Mouse (Mus musculus) G1E (cell line): ENCODE measurements around the gene Actl6b. TPM values are rescaled to one million over a fixed set of nuclear protein-coding genes. Genes with fewer than 3 reads are reported as not detected.

ENCODE experiments used
- ATAC-seq: 2 replicates; pipeline ENCODE4 v1.8.0; 2016; ENCODE audit warnings: mild to moderate bottlenecking; ENCODE audit not compliant: insufficient number of reproducible peaks, poor library complexity, low FRiP score, severe bottlenecking; ENCODE audit errors: extremely low read depth
- DNase-seq: peaks from one replicate; pipeline ENCODE4 v3.0.0; 2012; ENCODE audit warnings: low spot score
- H3K27me3 ChIP-seq: 2 replicates; pipeline ENCODE4 v1.6.1; 2012; ENCODE audit warnings: mild to moderate bottlenecking, low read length, inconsistent platforms; ENCODE audit not compliant: insufficient read depth
- H3K36me3 ChIP-seq: replicated peaks from 2 replicates; pipeline ENCODE3; 2012; ENCODE audit warnings: mild to moderate bottlenecking, inconsistent platforms
- H3K4me1 ChIP-seq: 2 replicates; pipeline ENCODE4 v1.6.1; 2012; ENCODE audit warnings: low read depth, low read length, inconsistent platforms, mixed read lengths; ENCODE audit not compliant: insufficient read depth
- H3K4me3 ChIP-seq: 2 replicates; pipeline ENCODE4 v1.5.1; 2012; ENCODE audit warnings: low read depth, mild to moderate bottlenecking, inconsistent platforms, low read length, moderate library complexity, mixed read lengths
- H3K9me3 ChIP-seq: replicated peaks from 2 replicates; pipeline ENCODE4 v1.6.1; 2012; ENCODE audit warnings: inconsistent platforms
- CTCF ChIP-seq: IDR thresholded peaks from 2 replicates; pipeline ENCODE4 v1.5.1; 2012; ENCODE audit warnings: low read depth, low read length, inconsistent platforms, mixed read lengths
- GATA1 ChIP-seq: IDR thresholded peaks from 2 replicates; pipeline ENCODE4 v1.6.1; 2012; ENCODE audit warnings: borderline replicate concordance, low read length, inconsistent platforms, mixed read lengths
- GATA2 ChIP-seq: IDR thresholded peaks from 2 replicates; pipeline ENCODE4 v1.6.1; 2012; ENCODE audit warnings: low read depth, low read length, inconsistent platforms, borderline replicate concordance
- POLR2AphosphoS5 ChIP-seq: IDR thresholded peaks from 2 replicates; pipeline ENCODE4 v1.6.1; 2012; ENCODE audit warnings: low read depth, low read length, inconsistent platforms; ENCODE audit not compliant: insufficient replicate concordance
- TAL1 ChIP-seq: conservative IDR thresholded peaks from 2 replicates; pipeline ENCODE4 v1.6.1; 2012; ENCODE audit warnings: low read depth, low read length, inconsistent platforms, mixed read lengths
- polyA plus RNA-seq: library from polyadenylated mRNA; stranded (reverse); fragments of >175 nt; gene quantifications from 2 replicates; pipeline ENCODE4 v1.2.3, GENCODE M21; 2012
- total RNA-seq, 2 experiments: library from RNA; stranded (forward) in 1 of 2; stranded (reverse) in 1 of 2; fragments of 200-1000 nt in 1 of 2; fragments of >200 nt in 1 of 2; fragmentation: Nextera tagmentation in 1 of 2; gene quantifications; 2 replicates each; pipeline ENCODE4 v1.2.3; 2014 to 2017

Actl6b gene
- total and polyA plus RNA-seq, 3 experiments = 0.11 TPM; not detected in 2

- Histone ChIP-seq H3K36me3 (peaks cover 77% of the 10 kb centered on the region), H3K27me3 (no peaks in the 10 kb centered on the region), H3K4me3 (peak overlapping the region; percentile 5; the same call in 1 of the 2 replicates), H3K4me1 (peaks cover 84% of the 10 kb centered on the region), H3K9me3 (no peaks in the 10 kb centered on the region)
- TF ChIP-seq CTCF (no peak), GATA2 (no peak), TAL1 (no peak), GATA1 (no peak), POLR2AphosphoS5 (no peak)
- ATAC-seq = no peak
- no peak for DNase-seq
Observed at GRCm38 (mm10) chr5:137513951-137514721, 39.2 kb upstream of the Actl6b start.

- peaks cover 84% of the 10 kb centered on the region for H3K36me3 ChIP-seq
- TF ChIP-seq GATA1 (no peak), CTCF (no peak), POLR2AphosphoS5 (no peak), GATA2 (no peak), TAL1 (no peak)
- H3K4me3 ChIP-seq = no peak overlapping the region
- no peak for ATAC-seq
- H3K27me3 ChIP-seq = no peaks in the 10 kb centered on the region
- no peaks in the 10 kb centered on the region for H3K9me3 ChIP-seq
- DNase-seq = no peak
- peaks cover 81% of the 10 kb centered on the region for H3K4me1 ChIP-seq
Observed at GRCm38 (mm10) chr5:137514811-137515210, 38.5 kb upstream of the Actl6b start.

GRCm38 (mm10) chr5:137518436-137518835, 34.9 kb upstream of the Actl6b start, which contains the start of gene Gigyf1:
TSS of gene Gigyf1 (plus strand) at chr5:137518548.
- H3K36me3 ChIP-seq = peaks cover 100% of the 10 kb centered on the region

GRCm38 (mm10) chr5:137519691-137520550, 33.4 kb upstream of the Actl6b start:
- peaks cover 100% of the 10 kb centered on the region for H3K36me3 ChIP-seq
- no peaks in the 10 kb centered on the region for H3K9me3 ChIP-seq
- H3K4me3 ChIP-seq = no peak overlapping the region
- H3K4me1 ChIP-seq = peaks cover 88% of the 10 kb centered on the region
- no peaks in the 10 kb centered on the region for H3K27me3 ChIP-seq
- TF ChIP-seq GATA2 = no peak
- TF ChIP-seq GATA1 = no peak
- no peak for TF ChIP-seq CTCF
- TF ChIP-seq TAL1 = no peak
- no peak for TF ChIP-seq POLR2AphosphoS5
- no peak for ATAC-seq
- no peak for DNase-seq

More at GRCm38 (mm10) chr5:137518436-137518835, 34.9 kb upstream of the Actl6b start, which contains the start of gene Gigyf1:
- Histone ChIP-seq H3K4me1 (peaks cover 88% of the 10 kb centered on the region), H3K27me3 (no peaks in the 10 kb centered on the region), H3K9me3 (no peaks in the 10 kb centered on the region), H3K4me3 (no peak within 1 kb of the TSS)
- TF ChIP-seq CTCF (peak; percentile 46; the same call in 1 of the 2 replicates), GATA2 (no peak)
- DNase-seq (no peak), ATAC-seq (no peak)

GRCm38 (mm10) chr5:137521861-137522260, 31.5 kb upstream of the Actl6b start:
- ATAC-seq = no peak
- Histone ChIP-seq H3K27me3 (no peaks in the 10 kb centered on the region), H3K36me3 (peaks cover 99% of the 10 kb centered on the region), H3K9me3 (no peaks in the 10 kb centered on the region), H3K4me1 (peaks cover 91% of the 10 kb centered on the region), H3K4me3 (no peak overlapping the region)
- TF ChIP-seq CTCF (no peak), TAL1 (no peak), GATA2 (no peak), POLR2AphosphoS5 (no peak), GATA1 (no peak)
- DNase-seq = no peak

- Histone ChIP-seq H3K4me3 (peak overlapping the region; percentile 13; the same call in 1 of the 2 replicates), H3K4me1 (peaks cover 91% of the 10 kb centered on the region), H3K36me3 (peaks cover 99% of the 10 kb centered on the region), H3K9me3 (no peaks in the 10 kb centered on the region), H3K27me3 (no peaks in the 10 kb centered on the region)
- ATAC-seq (no peak), DNase-seq (no peak)
- no peak for TF ChIP-seq CTCF
- TF ChIP-seq GATA2 = no peak
- no peak for TF ChIP-seq GATA1
- no peak for TF ChIP-seq POLR2AphosphoS5
- TF ChIP-seq TAL1 = no peak
Observed at GRCm38 (mm10) chr5:137522711-137523110, 30.6 kb upstream of the Actl6b start.
